Mouse (Mus musculus) liver, adult 2 months (tissue): ENCODE results near the gene Scap. TPM values are rescaled to one million over a fixed set of nuclear protein-coding genes. Genes with fewer than 3 reads are reported as not detected.
"Not testable (repeated sequence)": the region's sequence is repeated elsewhere in the genome, so short reads cannot be mapped to it uniquely, and the experiment has no call there.

ENCODE experiments used
- DNase-seq: peaks from one replicate; pipeline ENCODE4 v3.0.0-alpha.2; 2011; ENCODE audit warnings: low read depth, low spot score; ENCODE audit errors: extremely low read depth
- H3K27ac ChIP-seq: fragments of 200-500 bp; replicated peaks from 2 replicates; pipeline ENCODE4 v1.5.1; 2012; ENCODE audit warnings: low read depth, mild to moderate bottlenecking, control low read depth, inconsistent platforms, low read length; ENCODE audit not compliant: insufficient read depth
- H3K27me3 ChIP-seq: fragments of 200-500 bp; 2 replicates; pipeline ENCODE4 v1.6.1; 2012; ENCODE audit warnings: mild to moderate bottlenecking, moderate library complexity, low read length, inconsistent platforms; ENCODE audit not compliant: control insufficient read depth, insufficient read depth
- H3K36me3 ChIP-seq: fragments of 200-500 bp; 2 replicates; pipeline ENCODE4 v1.6.1; 2012; ENCODE audit warnings: low read length, inconsistent platforms; ENCODE audit not compliant: control insufficient read depth, insufficient read depth
- H3K4me1 ChIP-seq: fragments of 200-500 bp; 2 replicates; pipeline ENCODE4 v1.6.1; 2011; ENCODE audit warnings: low read length; ENCODE audit not compliant: control insufficient read depth, insufficient read depth
- H3K4me3 ChIP-seq: fragments of 200-500 bp; 2 replicates; pipeline ENCODE4 v1.5.1; 2011; ENCODE audit warnings: low read depth, mild to moderate bottlenecking, control low read depth, low read length, moderate library complexity; ENCODE audit not compliant: insufficient read depth
- H3K79me2 ChIP-seq: fragments of 200-500 bp; 2 replicates; pipeline ENCODE4 v1.6.1; 2012; ENCODE audit warnings: inconsistent platforms, mild to moderate bottlenecking, low read length, moderate library complexity; ENCODE audit not compliant: control insufficient read depth, insufficient read depth
- H3K9ac ChIP-seq: fragments of 200-500 bp; 2 replicates; pipeline ENCODE4 v1.6.1; 2012; ENCODE audit warnings: low read depth, mild to moderate bottlenecking, control low read depth, inconsistent platforms, low read length
- CTCF ChIP-seq: fragments of 200-500 bp; IDR thresholded peaks from 2 replicates; pipeline ENCODE4 v1.5.1; 2011; ENCODE audit warnings: low read depth, low read length, control low read depth
- POLR2A ChIP-seq: fragments of 200-500 bp; IDR thresholded peaks from 2 replicates; pipeline ENCODE4 v1.6.1; 2011; ENCODE audit warnings: low read length, control low read depth; ENCODE audit not compliant: insufficient read depth; ENCODE audit errors: extremely low read depth
- WGBS: fragments of 180-500 bp; shearing (Covaris S2); methylation state at CpG from one replicate; pipeline ENCODE4 v1.1.7; 2018; 5-methylcytosine and 5-hydroxymethylcytosine counted together
- polyA plus RNA-seq: library from polyadenylated mRNA; depleted of rRNA; stranded (reverse); fragments of >200 nt; gene quantifications from 2 replicates; pipeline ENCODE4 v1.2.3, GENCODE M21; 2012
- total RNA-seq: library from RNA; depleted of rRNA; stranded (reverse); fragments of >200 nt; gene quantifications from 2 replicates; pipeline ENCODE4 v1.2.3, GENCODE M21; 2014

Gene Scap
- total and polyA plus RNA-seq, 2 experiments = 51.8 to 72.9 TPM

- no peak overlapping the region for H3K27ac ChIP-seq
- peaks cover 6% of the 10 kb centered on the region; the same call in 1 of the 2 replicates for H3K36me3 ChIP-seq
- no peak for TF ChIP-seq POLR2A
- no peak overlapping the region for H3K4me3 ChIP-seq
- no peaks in the 10 kb centered on the region for H3K79me2 ChIP-seq
- H3K4me1 ChIP-seq = no peaks in the 10 kb centered on the region
- no peak overlapping the region for H3K9ac ChIP-seq
- no peaks in the 10 kb centered on the region for H3K27me3 ChIP-seq
- DNase-seq = no peak
- WGBS = 87% methylated on average over 4 of the region's 4 CpGs
Measured at GRCm38 (mm10) chr9:110393295-110393694, 60.2 kb downstream of the Scap start.

GRCm38 (mm10) chr9:110400650-110401049 is 67.6 kb downstream of the Scap start:
- no peak for TF ChIP-seq POLR2A
- no peak for TF ChIP-seq CTCF
- DNase-seq = no peak
- Histone ChIP-seq H3K4me3 (no peak overlapping the region), H3K9ac (no peak overlapping the region), H3K79me2 (peaks cover 23% of the 10 kb centered on the region; the same call in 1 of the 2 replicates), H3K36me3 (no peaks in the 10 kb centered on the region), H3K27ac (no peak overlapping the region), H3K4me1 (no peaks in the 10 kb centered on the region), H3K27me3 (no peaks in the 10 kb centered on the region)
- 82% methylated on average over 5 of the region's 5 CpGs for WGBS

GRCm38 (mm10) chr9:110402731-110403130 is 69.6 kb downstream of the Scap start:
- H3K79me2 ChIP-seq = peaks cover 38% of the 10 kb centered on the region; the same call in 1 of the 2 replicates
- H3K9ac ChIP-seq = no peak overlapping the region
- WGBS = 58% methylated on average over 2 of the region's 2 CpGs
- no peaks in the 10 kb centered on the region for H3K27me3 ChIP-seq
- no peak overlapping the region for H3K4me3 ChIP-seq
- peak; percentile 38 for DNase-seq
- no peaks in the 10 kb centered on the region for H3K36me3 ChIP-seq
- H3K4me1 ChIP-seq = peaks cover 5% of the 10 kb centered on the region
- TF ChIP-seq CTCF = no peak
- no peak for TF ChIP-seq POLR2A
- no peak overlapping the region for H3K27ac ChIP-seq

GRCm38 (mm10) chr9:110403240-110403639 is 70.2 kb downstream of the Scap start:
- not testable (repeated sequence) for H3K36me3 ChIP-seq, H3K4me1 ChIP-seq, DNase-seq, H3K4me3 ChIP-seq, H3K27ac ChIP-seq, H3K27me3 ChIP-seq, H3K9ac ChIP-seq
- WGBS = 89% methylated on average over 4 of the region's 4 CpGs
- peaks cover 40% of the 10 kb centered on the region; the same call in 1 of the 2 replicates for H3K79me2 ChIP-seq

GRCm38 (mm10) chr9:110407311-110408098 is 74.4 kb downstream of the Scap start:
- no peak overlapping the region; the same call in 1 of the 2 replicates for H3K27ac ChIP-seq
- WGBS = 1% methylated on average over 41 of the region's 41 CpGs
- no peaks in the 10 kb centered on the region for H3K36me3 ChIP-seq
- peak overlapping the region; percentile 91 for H3K4me3 ChIP-seq
- H3K4me1 ChIP-seq = peaks cover 5% of the 10 kb centered on the region
- no peak for DNase-seq
- H3K79me2 ChIP-seq = peaks cover 22% of the 10 kb centered on the region; the same call in 1 of the 2 replicates
- TF ChIP-seq CTCF (no peak), POLR2A (no peak)
- no peaks in the 10 kb centered on the region for H3K27me3 ChIP-seq
- H3K9ac ChIP-seq = peak overlapping the region; percentile 84

- WGBS = under 1% methylated on average over 39 of the region's 39 CpGs
- DNase-seq = peak; percentile 79
- Histone ChIP-seq H3K4me3 (peak within 1 kb of the TSS; percentile 91), H3K4me1 (peaks cover 5% of the 10 kb centered on the region), H3K27me3 (no peaks in the 10 kb centered on the region), H3K79me2 (peaks cover 22% of the 10 kb centered on the region; the same call in 1 of the 2 replicates), H3K27ac (peak within 1 kb of the TSS; percentile 30), H3K9ac (peak within 1 kb of the TSS; percentile 84), H3K36me3 (no peaks in the 10 kb centered on the region)
- peak; percentile 16; the same call in 1 of the 2 replicates for TF ChIP-seq POLR2A
- TF ChIP-seq CTCF = no peak
Measured at GRCm38 (mm10) chr9:110408099-110408773, 75.1 kb downstream of the Scap start, which contains the start of gene Ptpn23. Gene Ptpn23, minus strand, starts transcription at chr9:110408213.
